Mouse (Mus musculus): ENCODE measurements around the gene Acer1. TPM values are rescaled to one million over a fixed set of nuclear protein-coding genes. Genes with fewer than 3 reads are reported as not detected.
"Not testable (repeated sequence)": the region's sequence is repeated elsewhere in the genome, so short reads cannot be mapped to it uniquely, and the experiment has no call there.

Acer1 gene
- total RNA-seq, 2 experiments from 2014 or later: not detected

DNA sequence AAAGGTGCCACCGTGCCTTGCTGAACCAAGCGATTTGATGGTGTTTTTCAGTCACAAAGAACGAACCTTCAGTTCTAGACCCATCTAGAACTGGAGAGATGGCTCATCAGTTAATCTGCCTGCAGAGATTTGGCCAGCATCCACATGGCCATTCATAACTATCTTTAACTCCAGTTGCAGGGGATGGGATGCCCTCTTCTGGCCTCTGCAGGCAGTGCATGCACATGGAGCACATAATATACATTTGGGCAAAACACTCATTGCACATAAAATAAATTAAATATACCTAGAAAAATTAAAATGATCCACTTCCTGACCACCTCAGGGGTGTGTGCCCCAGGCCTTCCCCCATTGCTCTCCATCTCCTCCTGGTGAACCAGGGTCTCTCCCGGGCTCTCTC lies 20.0 kb downstream of the Acer1 start:
- intact Hi-C loops (cut with DNase I): no loop called here
- DNase-seq (ENCODE audit: low spot score in 2 of 2): no peak

DNA sequence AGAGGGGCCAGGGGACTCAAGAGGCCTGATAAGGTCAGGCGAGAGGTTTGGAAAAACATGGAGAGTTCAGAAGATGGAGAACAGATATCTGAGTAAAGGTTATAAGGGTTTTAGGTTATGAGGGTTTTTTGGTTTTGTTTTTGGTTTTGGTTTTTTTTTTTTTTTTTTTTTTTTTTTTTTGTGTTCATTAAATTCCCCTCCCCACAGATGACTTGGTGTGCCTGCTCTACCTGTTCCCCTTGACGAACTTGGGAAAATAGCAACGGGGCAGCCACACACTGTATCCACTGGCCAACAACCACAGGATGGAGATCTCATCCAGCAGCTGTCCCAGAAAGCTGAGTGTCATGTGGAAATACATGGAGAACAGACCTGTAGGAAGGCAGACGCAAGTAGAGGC lies 23.3 kb downstream of the Acer1 start:
- DNase-seq (ENCODE audit: low spot score in 2 of 2): no peak
- intact Hi-C loops (cut with DNase I): no loop called here

DNA sequence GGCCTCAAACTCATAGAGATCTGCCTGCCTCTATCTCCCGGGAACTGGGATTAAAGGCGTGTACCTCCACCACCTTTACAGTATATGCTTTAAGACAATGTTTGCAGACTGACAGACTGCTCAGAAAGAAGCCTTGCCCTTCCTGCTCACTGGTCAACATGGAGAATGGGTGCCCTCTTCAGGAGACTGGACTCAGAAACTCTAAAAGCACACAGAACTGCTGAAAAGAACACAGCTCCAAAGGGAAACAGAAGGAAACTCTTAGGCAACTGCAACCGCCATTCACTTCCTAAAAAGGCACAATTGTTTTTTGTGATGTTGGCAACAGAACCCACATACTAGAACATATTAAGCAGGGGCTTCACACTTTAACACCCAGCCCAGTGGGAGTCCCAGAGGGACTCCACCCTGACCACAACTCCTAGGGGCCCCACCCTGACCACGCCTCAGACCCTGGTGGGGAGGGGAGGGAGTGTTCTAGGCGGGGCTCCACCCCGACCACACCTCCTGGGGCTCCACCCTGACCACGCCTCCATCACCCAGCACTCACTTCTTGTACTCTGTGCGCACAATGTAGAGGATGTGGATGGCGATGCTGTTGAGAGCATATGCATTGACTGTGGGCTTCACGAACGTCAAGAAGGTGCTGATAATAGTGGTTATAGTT lies 24.0 kb downstream of the Acer1 start:
- intact Hi-C loops (cut with DNase I): no loop called here
- DNase-seq (ENCODE audit: low spot score in 2 of 2): no peak

DNA sequence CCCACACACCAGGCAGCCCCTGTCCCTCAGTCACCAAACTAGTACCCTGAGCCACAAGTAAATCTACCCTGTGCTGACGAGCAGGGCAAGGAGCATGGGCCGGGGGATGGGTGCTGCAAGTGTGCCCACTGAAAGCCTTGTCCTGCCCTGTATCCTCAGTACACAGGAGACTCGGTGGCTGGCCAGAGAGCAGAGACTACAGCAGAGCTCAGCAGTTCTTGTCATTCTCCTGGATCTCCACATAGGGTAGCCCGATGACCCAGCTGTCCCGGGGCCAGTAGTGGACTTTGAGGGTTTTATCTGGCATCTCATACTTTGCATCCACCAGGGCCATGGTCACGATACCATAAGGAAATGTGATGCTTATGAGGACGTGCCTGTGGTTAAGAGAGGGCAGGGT lies 27.1 kb downstream of the Acer1 start:
- no peak for DNase-seq (ENCODE audit: low spot score in 2 of 2)
- intact Hi-C loops (cut with DNase I): no loop called here

DNA sequence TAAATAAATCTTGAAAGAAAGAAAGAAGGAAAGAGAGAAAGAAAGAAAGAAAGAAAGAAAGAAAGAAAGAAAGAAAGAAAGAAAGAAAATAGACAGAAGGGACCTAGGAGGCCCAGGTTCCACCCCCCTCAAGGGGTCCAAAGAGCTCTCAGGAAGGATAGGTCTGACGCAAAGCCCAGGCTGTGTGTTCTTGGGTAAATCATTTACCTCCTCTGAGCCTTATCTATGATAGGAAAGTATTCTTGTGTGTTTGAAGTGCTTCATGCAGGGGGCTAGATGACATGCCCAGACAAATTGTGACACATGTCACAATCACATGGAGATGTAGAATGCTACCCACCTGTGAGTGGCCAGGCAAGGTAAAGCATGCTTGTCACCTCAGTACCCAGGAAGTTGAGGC lies 29.3 kb downstream of the Acer1 start:
- no peak for DNase-seq (ENCODE audit: low spot score in 2 of 2)
- intact Hi-C loops (cut with DNase I): no loop called here

DNA sequence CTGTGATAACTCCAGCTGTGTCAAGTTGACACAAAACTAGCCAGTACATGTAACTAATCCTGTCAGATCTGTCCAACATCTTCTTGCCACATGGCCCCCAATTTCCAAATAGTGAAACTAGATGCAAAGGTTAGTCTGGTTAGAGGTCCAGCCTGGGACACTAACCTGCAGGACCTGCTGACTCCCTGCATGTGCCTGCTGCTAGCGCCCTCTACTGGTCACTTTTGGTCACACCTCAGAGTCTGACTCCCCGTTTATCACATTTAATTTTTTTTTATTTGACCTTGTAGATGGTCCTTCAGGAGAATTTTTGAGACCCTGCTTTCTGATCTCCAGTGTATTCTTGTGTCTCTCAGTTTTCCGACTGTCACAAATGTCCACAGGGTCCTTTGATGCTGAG lies 31.0 kb downstream of the Acer1 start:
- intact Hi-C loops (cut with DNase I): no loop called here
- peak in 1 of 2 experiments; percentile 19 for DNase-seq (ENCODE audit: low spot score in 2 of 2)

DNA sequence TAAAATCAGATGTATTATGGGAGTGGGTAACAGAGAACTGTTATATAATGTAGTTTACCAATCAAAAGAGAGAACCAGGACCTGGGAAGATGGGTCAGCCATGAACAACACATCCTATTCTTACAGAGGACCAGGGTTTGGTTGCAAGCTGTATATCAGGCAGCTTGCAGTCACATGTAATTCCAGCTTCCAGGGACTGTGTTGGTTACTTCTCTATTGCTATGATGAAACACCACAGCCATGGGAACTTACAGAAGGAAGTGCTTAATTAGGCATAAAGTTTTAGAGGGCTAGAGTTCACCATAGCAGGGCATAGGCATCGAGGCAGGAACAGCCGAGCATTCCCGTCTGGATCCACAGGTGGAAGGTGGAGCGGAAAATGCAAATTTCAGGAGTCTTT lies 43.2 kb downstream of the Acer1 start:
- intact Hi-C loops (cut with DNase I): loop anchor here (5.0 kb wide), 1 partner anchor 41 kb away; no protein-coding TSS in a partner anchor
- no peak for DNase-seq (ENCODE audit: low spot score in 2 of 2)

DNA sequence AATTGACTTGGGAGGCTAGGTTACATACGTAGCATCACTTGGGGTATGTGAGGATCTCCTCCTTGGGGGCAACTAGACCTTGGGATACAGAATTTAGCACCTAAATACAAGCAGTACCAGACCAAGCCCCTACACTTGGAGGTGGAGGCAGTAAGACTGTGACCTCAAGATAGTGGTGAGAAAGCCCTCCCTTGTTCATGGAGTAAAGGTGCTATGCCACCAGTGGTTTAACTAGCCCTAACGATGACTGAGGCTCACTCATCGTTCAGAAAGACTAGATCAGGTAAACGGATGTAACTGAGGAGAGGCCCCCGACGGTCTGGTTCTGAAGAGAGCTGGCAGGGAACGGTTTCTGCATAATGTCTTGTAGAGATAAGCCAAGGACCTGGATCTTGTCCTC lies 45.2 kb downstream of the Acer1 start:
- intact Hi-C loops (cut with DNase I): loop anchor here (5.0 kb wide), 1 partner anchor 39 kb away; no protein-coding TSS in a partner anchor

DNA sequence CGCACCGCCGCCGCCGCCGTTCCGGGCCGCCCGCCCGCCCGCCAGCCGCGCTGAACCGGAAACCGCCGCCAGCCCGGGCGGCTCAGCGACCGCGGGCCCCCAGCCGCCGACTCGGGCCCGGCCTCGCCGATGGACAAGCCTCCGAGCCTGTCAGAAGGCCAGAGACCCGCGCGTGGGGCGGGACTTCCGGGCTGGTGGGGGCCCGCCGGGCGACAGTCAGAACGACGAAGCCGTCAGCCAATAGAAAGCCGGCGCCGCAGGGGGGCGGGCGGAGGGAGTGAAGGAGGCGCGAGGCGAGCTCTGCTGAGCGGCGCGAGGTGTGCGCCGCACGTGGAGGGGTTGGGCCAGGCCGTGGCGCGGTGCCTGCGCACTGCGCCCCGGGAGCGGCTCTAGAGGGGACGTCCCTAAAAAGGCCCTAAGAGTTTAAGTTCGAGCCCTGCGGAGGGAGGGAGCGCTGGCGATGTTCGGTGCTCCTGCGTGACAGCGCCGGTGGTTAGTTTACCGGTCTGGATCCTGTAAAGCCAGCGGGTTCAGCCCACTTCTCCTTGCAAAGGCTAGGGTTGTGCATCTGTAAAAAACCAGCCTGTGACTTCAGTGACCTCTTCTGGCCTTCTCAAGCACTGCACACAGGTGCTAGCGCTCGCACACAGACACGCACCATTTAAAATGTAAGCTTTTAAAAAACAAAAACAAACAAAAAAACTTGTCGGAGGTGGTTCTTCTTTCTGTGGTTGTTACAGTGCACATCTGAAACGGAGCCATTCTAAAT lies 46.4 kb downstream of the Acer1 start, which contains the start of gene Mllt1:
Gene Mllt1 (minus strand): TSS at position 53 of the 769 bp plus-strand sequence.
- DNase-seq (ENCODE audit: low spot score in 2 of 2): peak; percentile 98 to 100
- intact Hi-C loops (cut with DNase I): loop anchor here (5.0 kb wide), 1 partner anchor 38 kb away; no protein-coding TSS in a partner anchor

More for the DNA sequence above, 45.2 kb downstream of the Acer1 start:
- DNase-seq (ENCODE audit: low spot score in 2 of 2): no peak

DNA sequence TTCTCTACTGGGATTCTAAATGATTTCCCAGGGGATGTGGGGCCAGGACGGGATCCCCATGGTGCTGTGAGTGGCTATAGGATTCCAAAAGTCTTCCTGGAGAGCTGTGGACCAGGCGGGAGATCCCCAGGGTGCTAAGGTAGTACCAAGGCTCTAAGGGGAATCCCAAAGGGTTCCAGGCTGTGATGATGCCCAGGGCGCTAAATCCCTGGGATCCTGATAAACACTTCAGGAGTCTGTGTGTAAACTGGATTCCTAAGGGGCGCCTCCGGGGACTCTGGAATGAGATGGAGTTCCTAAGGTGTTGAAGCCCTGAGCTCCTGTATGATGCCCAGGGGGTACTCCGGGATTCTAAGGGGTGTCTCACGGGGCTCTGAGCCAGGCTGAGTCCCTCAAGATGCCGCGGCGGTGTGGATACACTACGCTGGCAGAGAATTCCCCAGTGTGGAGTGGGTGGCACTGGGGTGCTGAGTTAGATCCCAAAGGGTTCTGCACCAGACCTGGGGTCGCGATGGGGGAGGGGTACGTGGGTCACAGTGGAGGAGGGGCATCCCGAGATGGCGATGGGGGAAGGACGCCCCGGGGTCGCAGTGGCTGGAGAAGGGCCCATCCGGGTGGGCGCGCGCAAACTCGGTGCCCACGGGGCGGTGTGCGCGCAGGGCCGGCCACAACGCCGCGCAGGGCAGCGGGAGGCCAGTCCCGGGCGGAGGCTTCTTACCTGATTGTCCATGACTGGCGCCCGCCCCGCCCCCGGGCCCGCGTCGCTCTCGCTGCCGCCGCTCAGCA lies 47.2 kb downstream of the Acer1 start:
- DNase-seq (ENCODE audit: low spot score in 2 of 2): peak in 1 of 2 experiments; percentile 26
- intact Hi-C loops (cut with DNase I): loop anchor here (5.0 kb wide), 1 partner anchor 37 kb away; no protein-coding TSS in a partner anchor

DNA sequence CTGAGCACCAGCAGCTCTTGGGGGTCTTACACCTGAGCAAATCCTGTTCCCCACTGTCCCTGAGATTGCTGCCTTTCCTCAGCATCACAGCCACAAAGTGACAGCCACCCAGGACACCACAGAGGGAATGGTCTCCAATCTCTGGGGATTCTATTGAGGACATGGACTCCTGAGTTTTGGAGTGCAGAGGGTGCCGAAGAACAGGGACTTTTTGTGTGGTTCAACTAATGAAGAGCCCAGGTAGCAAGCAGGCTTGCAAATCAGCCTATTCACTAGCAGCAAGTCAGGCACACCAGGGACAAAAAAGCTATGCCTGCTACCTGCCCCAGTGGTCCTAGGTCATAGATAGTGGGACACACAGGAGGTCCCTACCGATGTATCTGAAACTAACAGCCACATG lies 48.5 kb downstream of the Acer1 start:
- no peak for DNase-seq (ENCODE audit: low spot score in 2 of 2)
- intact Hi-C loops (cut with DNase I): no loop called here

DNA sequence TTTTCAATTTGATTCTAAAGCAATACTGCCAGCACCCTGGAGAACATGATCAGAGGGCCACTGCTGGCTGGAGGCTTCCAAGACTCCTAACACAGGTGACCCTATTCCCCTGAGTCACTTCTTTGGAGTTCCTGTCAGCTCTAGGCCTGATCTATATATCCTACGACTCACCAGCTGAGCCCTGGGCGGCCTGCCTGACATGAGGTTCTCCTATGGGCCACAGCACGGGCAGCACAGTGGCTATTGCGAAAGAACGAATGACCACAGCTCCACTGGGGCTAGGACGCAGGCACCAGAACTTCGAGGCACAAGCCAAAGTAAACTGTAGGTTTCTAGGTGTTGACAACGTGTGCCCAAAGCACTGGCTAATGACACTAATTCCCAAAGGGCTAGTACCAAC lies 51.9 kb downstream of the Acer1 start:
- no peak for DNase-seq (ENCODE audit: low spot score in 2 of 2)
- intact Hi-C loops (cut with DNase I): no loop called here

DNA sequence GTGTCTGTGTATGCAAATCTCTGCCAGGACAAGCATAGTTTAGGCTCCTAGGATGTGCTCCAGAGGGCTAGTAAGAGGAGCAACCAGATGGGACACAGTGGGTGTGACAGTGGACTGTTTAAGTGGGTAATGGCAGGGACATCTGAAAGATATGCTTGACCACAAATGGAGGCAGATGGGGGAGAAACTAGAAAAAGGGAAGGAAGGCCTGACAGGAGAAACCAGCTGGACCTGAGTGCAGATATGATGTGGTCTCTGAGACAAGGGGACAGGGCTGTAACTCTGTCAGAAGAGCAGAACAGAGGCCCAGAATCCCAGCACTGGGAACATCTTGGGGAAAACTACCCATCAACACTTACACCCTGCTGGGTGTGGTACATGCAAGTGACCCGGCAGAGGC lies 52.4 kb downstream of the Acer1 start:
- intact Hi-C loops (cut with DNase I): no loop called here
- no peak for DNase-seq (ENCODE audit: low spot score in 2 of 2)

DNA sequence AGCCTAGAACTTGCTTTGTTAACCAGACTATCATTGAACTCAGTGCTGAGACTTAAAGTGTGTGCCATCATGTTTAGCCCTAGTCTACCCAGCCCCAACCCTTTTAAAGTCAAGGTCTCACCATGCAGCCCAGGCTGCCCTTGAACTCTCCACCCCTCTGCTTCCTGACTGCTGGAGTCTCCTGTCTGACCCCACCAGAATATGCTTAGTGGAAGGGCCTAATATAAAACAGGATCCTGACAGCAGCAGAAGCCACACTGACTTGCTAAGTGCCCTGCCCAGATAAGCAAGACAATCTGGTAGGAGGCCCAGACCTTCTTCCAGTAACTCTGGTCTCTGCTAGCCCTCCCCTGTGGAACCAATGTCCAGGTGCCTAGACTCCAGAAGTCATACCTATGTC lies 52.8 kb downstream of the Acer1 start:
- intact Hi-C loops (cut with DNase I): no loop called here
- no peak for DNase-seq (ENCODE audit: low spot score in 2 of 2)

DNA sequence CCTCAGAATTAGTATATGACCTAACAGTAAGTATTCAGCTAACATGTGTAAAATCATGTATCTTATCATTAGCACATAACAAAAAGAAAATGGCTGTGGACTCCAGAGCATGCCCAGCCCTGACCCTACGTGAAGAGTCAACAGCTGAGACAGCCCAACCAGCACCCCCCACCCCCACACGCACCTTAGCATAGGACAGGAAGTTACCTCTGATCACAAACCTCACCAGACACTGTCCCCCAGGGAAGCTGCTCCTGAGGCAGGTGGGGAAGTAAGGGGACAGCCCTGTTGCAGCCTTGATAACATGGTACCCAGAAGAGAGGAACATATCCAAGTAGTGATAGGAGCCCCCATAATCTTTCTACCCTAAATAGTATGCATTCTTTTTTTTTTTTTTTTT lies 55.9 kb downstream of the Acer1 start:
- DNase-seq (ENCODE audit: low spot score in 2 of 2): no peak

DNA sequence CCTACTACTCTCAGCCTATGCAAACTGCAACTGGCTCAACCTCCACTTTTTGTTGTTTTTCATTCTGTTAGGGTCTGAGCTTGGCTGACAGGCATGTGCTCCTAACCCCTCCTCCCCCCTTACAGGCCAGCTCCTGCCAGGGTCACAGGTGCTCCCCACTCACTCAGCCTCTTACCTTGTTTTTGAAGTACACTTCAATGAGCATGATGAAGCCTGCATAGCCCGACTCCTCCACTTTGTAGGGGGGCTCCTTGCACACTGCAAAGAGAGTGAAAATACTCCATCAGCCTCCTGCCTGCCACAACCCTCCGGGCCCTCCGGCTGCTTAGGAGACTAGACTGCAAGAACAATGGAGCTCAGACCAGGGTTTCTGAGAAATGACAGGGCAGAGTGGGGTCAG lies 62.2 kb downstream of the Acer1 start:
- no peak for DNase-seq (ENCODE audit: low spot score in 2 of 2)
- intact Hi-C loops (cut with DNase I): no loop called here

More for the DNA sequence above, 55.9 kb downstream of the Acer1 start:
- intact Hi-C loops (cut with DNase I): no loop called here

DNA sequence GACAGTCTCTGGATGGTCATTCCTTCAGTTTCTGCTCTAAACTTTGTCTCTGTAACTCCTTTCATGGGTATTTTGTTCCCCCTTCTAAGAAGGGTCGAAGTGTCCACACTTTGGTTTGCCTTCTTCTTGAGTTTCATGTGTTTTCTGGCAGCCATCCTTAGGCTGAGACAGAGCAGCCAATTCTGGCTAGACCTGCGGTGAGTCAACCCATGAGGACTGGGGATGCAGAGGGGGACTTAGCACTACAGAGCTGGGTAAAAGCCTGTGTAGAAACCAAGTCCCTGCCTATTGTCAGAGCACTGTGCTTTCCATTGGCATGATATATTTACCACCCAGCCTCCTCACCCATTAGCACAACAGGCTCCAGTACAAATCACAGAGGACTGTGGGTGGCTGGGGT lies 64.8 kb downstream of the Acer1 start:
- intact Hi-C loops (cut with DNase I): no loop called here

DNA sequence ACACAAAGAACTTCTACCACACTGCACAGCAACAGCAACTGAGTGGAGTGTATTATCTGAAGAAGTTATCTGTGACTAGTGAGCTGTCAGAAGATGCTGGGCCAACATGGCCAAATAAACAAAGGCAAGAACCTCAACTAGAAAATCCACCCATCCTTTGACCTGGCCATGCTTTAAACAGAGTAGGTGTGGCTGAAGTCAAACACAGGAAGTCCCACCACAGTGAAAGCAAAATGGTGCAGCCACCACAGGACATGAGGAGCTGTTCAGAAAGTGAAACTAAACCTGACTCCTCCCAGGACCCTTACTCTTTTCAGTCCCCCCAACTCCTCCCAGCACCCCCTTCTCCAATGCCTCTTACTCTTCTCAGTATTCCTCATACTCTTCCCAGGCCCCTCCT lies 68.5 kb downstream of the Acer1 start:
- DNase-seq (ENCODE audit: low spot score in 2 of 2): no peak
- intact Hi-C loops (cut with DNase I): no loop called here

More for the DNA sequence above, 64.8 kb downstream of the Acer1 start:
- DNase-seq (ENCODE audit: low spot score in 2 of 2): no peak

DNA sequence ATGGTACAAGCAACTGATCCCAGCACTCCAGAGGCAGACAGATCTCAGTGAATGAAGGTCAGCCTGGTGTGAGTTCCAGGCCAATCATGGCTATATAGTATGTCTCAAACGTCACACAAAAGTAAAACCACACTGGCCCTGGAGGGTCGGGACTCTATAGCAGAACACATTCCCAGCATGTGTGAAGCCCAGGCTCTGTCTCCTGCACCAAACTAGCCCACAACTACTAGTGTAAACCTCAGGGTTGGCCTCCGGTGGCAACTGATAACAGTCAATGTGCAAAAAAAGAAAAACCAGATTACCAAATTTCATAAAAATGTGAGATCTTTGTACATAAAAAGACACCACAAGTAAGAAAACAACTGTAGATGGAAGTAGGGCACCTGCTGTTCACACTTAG lies 68.9 kb downstream of the Acer1 start:
- no peak for DNase-seq (ENCODE audit: low spot score in 2 of 2)
- intact Hi-C loops (cut with DNase I): no loop called here

DNA sequence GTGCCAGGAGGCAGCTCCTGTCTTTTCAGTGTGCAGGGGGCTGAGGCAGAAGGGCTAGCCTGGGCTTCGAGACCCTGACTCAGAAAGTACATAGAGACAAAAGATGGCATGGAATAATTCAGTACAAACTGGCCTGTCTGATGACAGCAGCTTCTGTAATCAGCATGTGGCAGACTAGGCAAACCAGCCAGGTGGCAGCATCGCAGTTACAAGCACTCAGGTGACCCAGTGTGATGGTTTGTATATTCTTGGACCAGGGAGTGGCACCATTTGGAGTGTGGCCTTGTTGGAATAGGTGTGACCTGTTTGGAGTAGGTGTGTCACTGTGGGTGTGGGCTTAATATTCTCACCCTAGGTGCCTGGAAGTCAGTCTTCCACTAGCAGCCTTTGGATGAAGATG lies 72.2 kb downstream of the Acer1 start:
- DNase-seq (ENCODE audit: low spot score in 2 of 2); intact Hi-C loops (cut with DNase I): not testable (repeated sequence)

All from left cerebral cortex, postnatal 14 days (tissue).